Comparison of ENCODE assay signal across 34 mouse cellular contexts in the genomic region with DNA sequence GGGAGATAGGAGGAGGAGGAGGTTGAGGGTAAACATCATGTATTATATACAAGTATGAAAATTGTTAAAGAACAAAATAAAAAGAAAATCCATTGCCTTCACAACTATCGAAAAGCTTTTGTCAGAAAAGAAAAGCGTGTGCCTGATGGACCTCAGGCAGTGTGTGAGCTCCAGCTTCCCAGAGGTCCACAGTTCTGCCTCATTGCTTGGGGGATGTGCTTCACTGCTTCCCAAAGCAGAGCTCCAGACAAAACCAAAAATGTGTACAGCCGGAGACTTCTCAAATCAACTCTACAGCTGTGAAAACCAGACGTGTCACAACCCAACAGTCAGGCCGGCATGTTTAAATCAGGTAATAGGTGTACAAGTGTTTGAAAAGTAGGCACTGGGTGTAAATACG. TPM values are rescaled to one million over a fixed set of nuclear protein-coding genes. Genes with fewer than 3 reads are reported as not detected.
"Had no signal": no experiment of that assay in that cellular context is flagged by ENCODE, and none has a peak within 500 bp of the region (broad histone marks: within the 10 kb centered on the region; RNA-seq: fewer than 3 reads in every experiment).

No protein-coding gene starts in this region.

- H3K4me3 ChIP-seq: heart, adult 2 months; heart, embryonic 10.5 days; heart, embryonic 12.5 days; heart, embryonic 13.5 days; heart, embryonic 15.5 days; hindbrain, embryonic 10.5 days; hindbrain, embryonic 12.5 days; hindbrain, embryonic 13.5 days; hindbrain, embryonic 15.5 days; intestine, embryonic 15.5 days; layer of hippocampus, adult 2 months; left cerebral cortex, adult 2 months had no signal

- ATAC-seq: hindbrain, embryonic 16.5 days; hindbrain, postnatal 0 days; inflammation-experienced regulatory T-cells, adult 6 months; intestine, embryonic 15.5 days; intestine, embryonic 16.5 days; intestine, postnatal 0 days had no signal

- DNase-seq: heart, adult 18-20 months; heart, adult 2 months; heart, postnatal 10 days; heart, postnatal 14 days; heart, postnatal 36 days; heart, postnatal 4 days; kidney, adult 18-20 months; kidney, adult 2 months; kidney, postnatal 10 days; kidney, postnatal 25 days; kidney, postnatal 36 days; layer of hippocampus, adult 9-11 months; layer of hippocampus, postnatal 36 days had no signal

- H3K4me1 ChIP-seq: heart, embryonic 10.5 days; heart, embryonic 12.5 days; heart, embryonic 13.5 days; heart, embryonic 15.5 days; hindbrain, embryonic 10.5 days; hindbrain, embryonic 12.5 days; hindbrain, embryonic 13.5 days; hindbrain, embryonic 15.5 days; intestine, embryonic 15.5 days had no signal

- H3K9ac ChIP-seq: heart, embryonic 12.5 days; heart, embryonic 13.5 days; heart, embryonic 15.5 days; hindbrain, embryonic 12.5 days; hindbrain, embryonic 13.5 days; hindbrain, embryonic 14.5 days; hindbrain, embryonic 15.5 days; intestine, embryonic 15.5 days had no signal

- H3K9me3 ChIP-seq: heart, embryonic 10.5 days; heart, embryonic 12.5 days; heart, embryonic 13.5 days; heart, embryonic 15.5 days; hindbrain, embryonic 10.5 days; hindbrain, embryonic 12.5 days; hindbrain, embryonic 13.5 days; hindbrain, embryonic 15.5 days; intestine, embryonic 15.5 days had no signal

- H3K27ac ChIP-seq: heart, adult 2 months; heart, embryonic 10.5 days; heart, embryonic 13.5 days; heart, embryonic 15.5 days; hindbrain, embryonic 10.5 days; hindbrain, embryonic 12.5 days; hindbrain, embryonic 13.5 days; hindbrain, embryonic 14.5 days; hindbrain, embryonic 15.5 days; hindbrain, postnatal 0 days; intestine, embryonic 15.5 days; layer of hippocampus, adult 2 months; left cerebral cortex, adult 2 months had no signal

- H3K27me3 ChIP-seq: heart, embryonic 12.5 days; heart, embryonic 13.5 days; heart, embryonic 15.5 days; hindbrain, embryonic 12.5 days; hindbrain, embryonic 13.5 days; hindbrain, embryonic 15.5 days; intestine, embryonic 15.5 days had no signal

- H3K4me2 ChIP-seq: heart, embryonic 11.5 days; heart, embryonic 12.5 days; heart, embryonic 13.5 days; heart, embryonic 15.5 days; hindbrain, embryonic 12.5 days; hindbrain, embryonic 13.5 days; hindbrain, embryonic 14.5 days; hindbrain, embryonic 15.5 days; intestine, embryonic 15.5 days had no signal

- H3K36me3 ChIP-seq: heart, embryonic 10.5 days; heart, embryonic 12.5 days; heart, embryonic 13.5 days; heart, embryonic 15.5 days; hindbrain, embryonic 10.5 days; hindbrain, embryonic 12.5 days; hindbrain, embryonic 13.5 days; hindbrain, embryonic 15.5 days; intestine, embryonic 15.5 days had no signal

RNA-seq across cellular contexts. Expression of a gene that starts 38.7 kb away (rescaled TPM):
- polyA plus RNA-seq: heart, embryonic 11.5 days; heart, embryonic 14.5 days; heart, embryonic 15.5 days; heart, embryonic 16.5 days; heart, postnatal 0 days; hindbrain, embryonic 13.5 days; hindbrain, embryonic 14.5 days; hindbrain, embryonic 15.5 days; hindbrain, embryonic 16.5 days; hindbrain, postnatal 0 days; inflammation-experienced regulatory T-cells, adult 6 months; kidney, adult 2 months had no signal
